Comparison of ENCODE assay signal across 8 mouse cellular contexts in the genomic region with DNA sequence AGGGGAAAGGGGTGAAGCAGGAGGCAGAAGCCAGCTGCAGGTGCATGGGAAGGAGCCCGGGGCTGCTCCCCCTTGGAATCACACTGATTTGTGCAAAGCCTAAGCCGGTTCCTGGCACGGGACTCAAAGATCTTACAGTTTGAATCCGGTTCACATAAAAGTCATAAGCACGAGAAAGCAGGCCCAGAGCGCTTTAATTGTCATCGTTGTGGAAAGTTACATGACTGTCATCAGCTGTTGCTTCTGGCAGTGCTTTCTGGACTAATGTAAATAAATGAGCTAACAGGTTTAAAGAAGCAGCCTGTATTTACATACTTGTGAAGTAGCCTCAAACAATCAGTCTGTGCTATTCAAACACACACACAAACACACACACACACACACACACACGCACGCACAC. TPM values are rescaled to one million over a fixed set of nuclear protein-coding genes. Genes with fewer than 3 reads are reported as not detected.
DNase-seq lines count a peak whose midpoint lies in the region; TF ChIP-seq lines count a peak whose summit lies in the region.

No protein-coding gene starts in this region.

- H3K27ac ChIP-seq in heart, adult 2 months = 0 out of 2 replicates have a peak overlapping the region, but pooled peaks have one; percentile 26

- H3K79me2 ChIP-seq in heart, adult 2 months (replicated peaks; ENCODE audit: control insufficient read depth, insufficient read depth, low read length) = 0 out of 2 replicates have a peak, but pooled peaks cover 1% of the 10 kb centered on the region

- H3K4me3 ChIP-seq in heart, adult 2 months = no peak overlapping the region

- peaks cover 2% of the 10 kb centered on the region for H3K36me3 ChIP-seq in heart, adult 2 months (ENCODE audit: control insufficient read depth, insufficient read depth, low read length)

- no peak for TF ChIP-seq POLR2A in heart, adult 2 months (IDR thresholded peaks at IDR 0.05; ENCODE audit: insufficient read depth, low read depth, low read length)

- no peak overlapping the region for H3K9ac ChIP-seq in heart, adult 2 months (ENCODE audit: low read depth, low read length)

- WGBS in heart, adult 2 months = 42% methylated on average over 9 of the region's 9 CpGs

- intact Hi-C loops in heart, adult 2 months (cut with DNase I) = no loop called here

- H3K4me1 ChIP-seq in heart, adult 2 months (ENCODE audit: control insufficient read depth, insufficient read depth, low read length) = peaks cover 2% of the 10 kb centered on the region

- no peaks in the 10 kb centered on the region for H3K27me3 ChIP-seq in heart, adult 2 months (ENCODE audit: control insufficient read depth, insufficient read depth, low read length)

- TF ChIP-seq CTCF in heart, adult 2 months (IDR thresholded peaks at IDR 0.05) = no peak

- no peak for TF ChIP-seq EP300 in heart, adult 2 months (IDR thresholded peaks at IDR 0.05; ENCODE audit: insufficient read depth, low read depth, low read length)

- peak in 1 of 2 experiments; percentile 31 for DNase-seq in heart, adult 2 months
- no peak for DNase-seq in heart, adult 8-10 months (ENCODE audit: low spot score)
- peak; percentile 74 for DNase-seq in fat pad, adult 2 months (ENCODE audit: extremely low read depth, low read depth, low spot score)
- peak; percentile 43 for DNase-seq in kidney, adult 9 months
- DNase-seq in lung, postnatal 10 days = peak; percentile 88
- DNase-seq in adrenal gland, postnatal 10 days = no peak
- DNase-seq in thymus, postnatal 25 days = no peak
- no peak for DNase-seq in layer of hippocampus, postnatal 36 days

RNA-seq across cellular contexts. Expression of gene 1700056E22Rik, which starts 26.3 kb away (rescaled TPM):
- under 1 TPM; 0.25 to 0.84 TPM for total RNA-seq in heart, adult 2 months (2021)
- polyA plus RNA-seq in heart, adult 2 months (2012; rRNA removed) = 0.44 and 1.5 TPM in 2 replicates
- 1 to 10 TPM in 3 of 4 experiments, under 1 TPM in 1; 0.57 to 1.7 (median 1.2) TPM for total RNA-seq in heart, adult 8-10 months (2022)
- 1 to 10 TPM; 6.2 to 6.3 TPM for total RNA-seq in adrenal gland, postnatal 10 days (2021)
- not detected for total RNA-seq in layer of hippocampus, postnatal 36 days (2021)

RNA-seq across cellular contexts. Expression of gene Dusp10, which starts 47.3 kb away (rescaled TPM):
- 1 to 10 TPM; 5.0 to 7.9 TPM for total RNA-seq in heart, adult 2 months (2021)
- polyA plus RNA-seq in heart, adult 2 months (2012; rRNA removed) = 14.1 and 16.3 TPM in 2 replicates
- 1 to 10 TPM; 5.8 to 8.3 (median 7.4) TPM for total RNA-seq in heart, adult 8-10 months (2022)
- total RNA-seq in adrenal gland, postnatal 10 days (2021) = 10 to 100 TPM; 17.4 to 30.9 TPM
- total RNA-seq in layer of hippocampus, postnatal 36 days (2021) = 1 to 10 TPM; 5.3 to 5.9 TPM

Comparison
In these comparisons a context has a peak if more than half of its experiments do, and no peak if none do; other contexts are left out.
1. DNase-seq: peak in fat pad, adult 2 months (single experiment), kidney, adult 9 months (single experiment) and lung, postnatal 10 days (single experiment); none in heart, adult 8-10 months (single experiment), adrenal gland, postnatal 10 days (single experiment), thymus, postnatal 25 days (single experiment) and layer of hippocampus, postnatal 36 days (0 of 2).